Mouse (Mus musculus) midbrain, embryonic 11.5 days (tissue): ENCODE measurements around the gene Socs5. TPM values are rescaled to one million over a fixed set of nuclear protein-coding genes. Genes with fewer than 3 reads are reported as not detected.
A peak's percentile ranks its signal among the peaks of the same experiment; 100 is the strongest.

Experiments used
- ATAC-seq: fragments of 200-750 bp; cut with Nextera tagmentation; 2 replicates; pipeline ENCODE4 v1.8.0; 2017; ENCODE audit warnings: moderate TSS enrichment, moderate library complexity; ENCODE audit not compliant: low FRiP score
- DNase-seq: peaks from one replicate; pipeline ENCODE4 v3.0.0; 2015; ENCODE audit warnings: low spot score; ENCODE audit errors: missing footprints
- H3K27ac ChIP-seq: fragments of 300-500 bp; sonication (generic); 2 replicates; pipeline ENCODE4 v1.5.1; 2014; ENCODE audit warnings: low read depth, low read length
- H3K27me3 ChIP-seq: fragments of 300-500 bp; sonication (generic); 2 replicates; pipeline ENCODE4 v1.6.1; 2014; ENCODE audit warnings: mild to moderate bottlenecking, low read length, moderate library complexity, mixed read lengths; ENCODE audit not compliant: control insufficient read depth, insufficient read depth
- H3K36me3 ChIP-seq: fragments of 300-500 bp; sonication (generic); 2 replicates; pipeline ENCODE4 v1.6.1; 2014; ENCODE audit warnings: mild to moderate bottlenecking, low read length, moderate library complexity, mixed read lengths; ENCODE audit not compliant: control insufficient read depth, insufficient read depth
- H3K4me1 ChIP-seq: fragments of 300-500 bp; sonication (generic); 2 replicates; pipeline ENCODE4 v1.6.1; 2014; ENCODE audit warnings: low read length; ENCODE audit not compliant: control insufficient read depth, insufficient read depth
- H3K4me2 ChIP-seq: fragments of 300-500 bp; sonication (generic); 2 replicates; pipeline ENCODE4 v1.6.1; 2014; ENCODE audit warnings: mild to moderate bottlenecking, moderate library complexity
- H3K4me3 ChIP-seq: fragments of 300-500 bp; sonication (generic); 2 replicates; pipeline ENCODE4 v1.5.1; 2014; ENCODE audit warnings: low read depth, low read length
- H3K9ac ChIP-seq: fragments of 300-500 bp; sonication (generic); 2 replicates; pipeline ENCODE4 v1.6.1; 2014; ENCODE audit warnings: low read length
- H3K9me3 ChIP-seq: fragments of 300-500 bp; sonication (generic); 2 replicates; pipeline ENCODE4 v1.6.1; 2016; ENCODE audit warnings: low read length; ENCODE audit not compliant: control insufficient read depth
- WGBS: fragments of 180-500 bp; shearing (Covaris S2); extraction: QIAGEN DNeasy Blood & Tissue Kit; methylation state at CpG from one replicate; pipeline ENCODE4 v1.1.7; 2014; 5-methylcytosine and 5-hydroxymethylcytosine counted together
- polyA plus RNA-seq: library from polyadenylated mRNA; unstranded; fragments of >200 nt; fragmentation: Nextera tagmentation; extraction: Ambion mirVana; gene quantifications from 2 replicates; pipeline ENCODE4 v1.2.1, GENCODE M21; 2014

Gene Socs5
- polyA plus RNA-seq, 1 experiment from 2014 or later: 13.0 TPM

DNA sequence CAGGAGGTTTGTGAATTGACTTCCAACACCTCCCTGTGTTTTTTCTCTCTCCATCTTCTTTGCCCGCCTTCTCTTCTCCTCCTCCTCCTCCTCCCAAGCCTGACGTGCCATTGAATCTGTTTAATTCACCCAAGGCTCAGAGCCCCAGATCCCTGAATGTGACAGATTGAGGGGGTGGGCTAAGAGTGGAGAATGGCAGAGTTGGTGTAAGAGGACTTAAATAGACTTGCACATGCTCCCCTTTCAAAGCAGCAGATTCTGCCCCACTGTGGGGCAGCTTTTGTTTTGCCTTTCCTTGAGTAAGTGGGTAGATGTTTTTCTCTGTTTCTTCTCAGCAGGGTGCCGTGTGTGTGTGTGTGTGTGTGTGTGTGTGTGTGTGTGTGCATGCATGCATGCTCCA, 61.6 kb downstream of the Socs5 start:
- H3K4me3 ChIP-seq: no peak overlapping the region
- 42% methylated on average over 3 of the region's 3 CpGs for WGBS
- no peaks in the 10 kb centered on the region for H3K27me3 ChIP-seq
- no peaks in the 10 kb centered on the region for H3K36me3 ChIP-seq
- H3K9ac ChIP-seq: no peak overlapping the region
- no peak overlapping the region for H3K4me2 ChIP-seq
- H3K4me1 ChIP-seq: no peaks in the 10 kb centered on the region
- ATAC-seq (no peak), DNase-seq (no peak)
- 0 out of 2 replicates have a peak, but pooled peaks cover 3% of the 10 kb centered on the region for H3K9me3 ChIP-seq
- H3K27ac ChIP-seq: no peak overlapping the region

DNA sequence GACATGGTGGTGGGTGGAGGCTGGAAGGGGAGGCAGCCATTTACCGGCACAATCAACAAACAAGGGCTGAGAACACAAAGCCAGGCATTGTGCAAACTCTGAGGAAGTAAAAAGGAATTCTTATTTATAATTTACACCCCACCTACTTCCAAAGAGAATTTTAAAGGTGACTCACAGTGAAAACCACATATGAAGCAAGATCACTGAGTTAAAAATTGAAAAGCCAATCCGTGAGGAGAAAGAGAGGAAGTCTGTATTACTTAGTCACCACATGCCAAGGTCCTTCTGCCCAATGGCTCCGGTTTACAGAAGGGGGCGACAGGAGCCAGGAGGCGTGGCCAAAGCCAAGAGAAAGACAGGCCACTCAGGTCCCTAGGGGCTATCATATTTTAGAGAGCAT, 62.9 kb downstream of the Socs5 start:
- Histone ChIP-seq H3K9me3 (0 out of 2 replicates have a peak, but pooled peaks cover 3% of the 10 kb centered on the region), H3K9ac (no peak overlapping the region), H3K4me1 (no peaks in the 10 kb centered on the region), H3K4me2 (no peak overlapping the region), H3K27ac (no peak overlapping the region), H3K27me3 (no peaks in the 10 kb centered on the region), H3K4me3 (no peak overlapping the region), H3K36me3 (no peaks in the 10 kb centered on the region)
- 68% methylated on average over 5 of the region's 5 CpGs for WGBS
- DNase-seq (no peak), ATAC-seq (no peak)

DNA sequence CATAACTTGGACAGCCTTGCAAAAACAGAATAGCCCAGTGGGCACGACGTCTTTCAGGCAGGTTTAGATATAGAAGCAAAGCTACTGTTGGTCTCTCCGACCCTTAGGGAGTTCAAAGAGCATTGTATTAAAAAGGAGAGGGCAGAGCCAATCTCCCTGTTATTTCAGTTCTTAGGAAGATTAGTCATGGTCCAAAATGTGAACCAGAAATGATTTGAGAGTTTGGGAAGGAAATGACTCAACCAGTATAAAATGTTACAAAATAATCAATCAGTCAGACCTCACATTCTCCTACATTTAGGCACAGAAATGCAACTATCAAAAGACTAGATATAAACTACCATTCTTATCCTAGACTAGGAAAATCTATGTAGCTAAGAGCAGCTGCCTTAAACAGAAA, 64.6 kb downstream of the Socs5 start:
- Histone ChIP-seq H3K4me1 (no peaks in the 10 kb centered on the region), H3K9me3 (0 out of 2 replicates have a peak, but pooled peaks cover 3% of the 10 kb centered on the region), H3K4me2 (no peak overlapping the region), H3K27me3 (no peaks in the 10 kb centered on the region), H3K9ac (no peak overlapping the region), H3K36me3 (no peaks in the 10 kb centered on the region), H3K27ac (no peak overlapping the region), H3K4me3 (no peak overlapping the region)
- WGBS: 70% methylated on average over 3 of the region's 3 CpGs
- DNase-seq: no peak
- ATAC-seq: no peak

DNA sequence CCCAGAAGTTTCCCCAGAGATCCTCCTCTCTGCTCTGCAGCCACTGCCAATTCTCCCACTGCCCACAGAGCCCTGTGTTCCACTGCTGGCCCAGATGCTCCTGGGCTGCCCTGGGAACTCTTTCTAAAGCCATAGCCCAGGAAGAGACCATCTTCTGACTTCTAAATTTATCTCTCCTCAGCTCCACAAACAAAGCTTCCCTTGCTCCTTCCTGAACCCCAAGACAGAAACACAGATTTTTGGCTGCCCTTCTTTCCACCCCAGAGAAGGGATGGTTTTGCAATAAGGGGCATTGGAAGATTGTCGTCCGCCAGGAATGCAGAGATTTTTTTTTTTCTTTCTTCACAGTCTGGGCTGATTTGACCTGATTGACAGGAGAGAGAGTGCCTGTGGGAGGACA, 66.5 kb downstream of the Socs5 start:
- WGBS: 84% methylated on average over 2 of the region's 2 CpGs
- Histone ChIP-seq H3K36me3 (no peaks in the 10 kb centered on the region), H3K4me3 (no peak overlapping the region), H3K27me3 (no peaks in the 10 kb centered on the region), H3K9me3 (0 out of 2 replicates have a peak, but pooled peaks cover 3% of the 10 kb centered on the region), H3K27ac (no peak overlapping the region), H3K4me2 (no peak overlapping the region), H3K9ac (no peak overlapping the region), H3K4me1 (peaks cover 5% of the 10 kb centered on the region; the same call in 1 of the 2 replicates)
- ATAC-seq (no peak), DNase-seq (no peak)

DNA sequence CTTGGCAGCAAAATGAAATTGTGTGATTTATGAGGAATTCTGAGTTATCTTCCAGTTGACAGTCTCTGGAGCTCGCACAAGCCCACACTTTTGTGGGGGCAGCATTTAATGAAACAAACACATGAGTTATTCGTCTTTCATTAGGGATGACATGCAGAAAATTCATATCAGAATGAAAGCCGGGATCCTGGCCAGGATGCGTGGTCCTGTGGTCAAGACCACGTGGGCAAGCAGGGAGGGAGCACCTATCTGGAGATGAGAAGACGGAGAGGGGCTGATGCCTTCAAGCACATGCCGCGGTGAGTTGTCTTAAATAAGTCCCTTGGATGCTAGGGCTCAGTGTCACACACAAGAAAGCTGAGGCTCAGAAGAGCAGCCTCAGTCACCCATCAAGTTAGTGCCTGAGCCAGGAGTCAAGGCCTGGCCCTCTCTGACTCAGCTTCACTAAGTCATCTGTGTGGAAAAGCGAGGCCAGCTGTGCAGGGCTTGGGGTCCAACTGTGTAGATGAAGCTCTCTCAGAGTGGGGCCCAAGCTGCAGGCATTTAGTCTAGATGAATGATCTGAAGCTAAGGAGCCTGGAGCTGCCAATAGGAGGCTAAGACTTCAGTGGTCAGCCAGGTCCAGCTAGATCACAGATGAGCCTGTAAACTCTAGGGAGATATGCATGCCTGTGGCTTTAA, 67.3 kb downstream of the Socs5 start:
- no peaks in the 10 kb centered on the region for H3K27me3 ChIP-seq
- H3K4me2 ChIP-seq: no peak overlapping the region
- H3K27ac ChIP-seq: no peak overlapping the region
- DNase-seq (no peak), ATAC-seq (no peak)
- 92% methylated on average over 9 of the region's 9 CpGs for WGBS
- H3K36me3 ChIP-seq: no peaks in the 10 kb centered on the region
- peaks cover 5% of the 10 kb centered on the region; the same call in 1 of the 2 replicates for H3K4me1 ChIP-seq
- no peak overlapping the region for H3K4me3 ChIP-seq
- no peak overlapping the region for H3K9ac ChIP-seq
- 0 out of 2 replicates have a peak, but pooled peaks cover 3% of the 10 kb centered on the region for H3K9me3 ChIP-seq

DNA sequence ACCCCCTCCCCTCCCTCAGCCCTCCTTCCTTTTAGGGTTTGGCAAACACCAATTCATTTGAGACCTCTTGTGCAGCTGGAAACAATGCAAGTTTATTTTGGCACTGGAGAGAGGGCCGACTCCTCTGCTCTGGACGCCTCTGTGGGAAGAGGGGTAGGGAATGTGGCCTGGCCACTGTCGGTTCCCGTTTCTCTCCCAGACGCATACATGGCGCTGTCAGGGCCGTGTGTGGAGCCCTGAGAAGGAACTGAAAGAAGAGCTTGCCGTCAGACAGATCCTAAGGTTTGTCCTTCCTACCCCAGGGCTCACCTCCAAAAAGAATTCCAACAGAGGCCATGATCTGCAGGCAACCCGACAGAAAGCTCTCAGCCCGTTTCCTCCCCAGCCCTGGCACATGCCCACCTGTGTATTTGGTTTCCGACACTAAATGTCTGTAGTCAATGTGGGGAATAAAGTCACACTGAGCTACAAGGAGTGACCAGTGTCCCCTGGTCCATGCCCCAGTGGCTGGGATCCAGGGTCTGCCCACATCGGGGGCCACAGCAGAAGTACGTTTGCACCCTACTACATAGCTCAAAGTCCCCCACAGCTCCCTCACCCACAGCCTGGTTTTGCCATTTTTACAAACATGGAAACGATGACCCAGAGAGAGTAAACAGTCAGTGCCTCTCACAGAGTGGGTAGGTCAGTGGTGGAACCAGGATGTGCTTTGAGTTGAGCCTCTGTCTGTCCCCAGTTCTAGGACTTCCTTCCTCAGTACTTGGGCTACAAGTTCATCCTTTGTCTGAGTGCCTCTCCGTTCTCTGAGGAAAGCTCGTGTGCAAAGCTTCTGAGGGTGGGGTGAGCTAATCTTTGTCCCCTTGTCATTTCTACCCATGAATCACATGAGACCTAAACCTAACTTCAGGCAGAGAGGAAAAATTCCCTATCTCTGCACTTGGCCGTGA, 68.9 kb downstream of the Socs5 start:
- ATAC-seq: no peak
- 82% methylated on average over 17 of the region's 17 CpGs for WGBS

DNA sequence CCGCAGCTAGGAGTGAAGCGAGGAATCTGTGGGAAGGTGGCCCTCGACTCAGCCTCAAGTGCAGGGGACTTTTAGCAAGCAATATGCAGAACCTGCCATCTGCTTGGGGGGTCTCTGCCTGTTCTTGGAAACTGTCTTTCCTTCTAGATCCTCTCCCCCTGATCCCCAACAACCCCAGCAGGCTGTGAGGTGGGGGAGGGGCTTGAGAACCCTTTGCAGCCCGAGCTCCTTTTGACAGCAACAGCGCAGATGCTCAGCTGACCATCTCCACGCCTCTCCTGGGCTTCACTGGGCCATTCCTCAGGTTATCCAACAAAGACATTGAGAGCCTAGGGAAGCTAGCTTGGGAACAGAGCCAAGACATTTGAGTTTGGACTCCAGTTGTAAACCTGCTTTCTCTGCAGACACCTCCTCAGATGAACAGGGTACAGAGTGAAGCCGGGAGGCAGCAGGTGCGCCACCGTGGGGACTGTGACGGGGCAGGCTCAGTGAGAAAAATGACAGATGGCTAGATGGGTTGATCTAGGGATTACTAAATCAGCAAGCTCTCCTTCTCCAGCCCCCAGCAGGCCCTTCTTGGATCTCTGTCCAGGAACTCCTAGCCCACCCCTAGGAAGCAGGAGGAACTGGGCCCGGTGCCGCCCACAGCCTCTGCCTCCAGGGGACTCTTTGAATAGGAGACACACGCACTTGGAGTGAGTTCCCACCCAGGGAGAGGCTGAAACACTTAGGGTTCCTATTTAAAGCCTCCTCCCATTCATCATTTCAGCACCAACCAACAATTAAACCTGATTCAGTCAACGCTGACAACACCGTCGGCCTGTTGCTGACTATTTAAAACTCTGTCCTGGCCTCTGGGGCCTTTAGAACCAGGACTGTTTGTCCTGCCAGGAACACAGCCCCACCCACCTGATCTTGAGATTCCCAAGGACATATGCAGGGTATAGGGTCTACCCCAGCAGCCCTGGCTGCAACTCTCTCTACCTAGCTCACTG, 71.4 kb downstream of the Socs5 start:
- DNase-seq: no peak

More for the DNA sequence above, 68.9 kb downstream of the Socs5 start:
- 0 out of 2 replicates have a peak, but pooled peaks cover 3% of the 10 kb centered on the region for H3K9me3 ChIP-seq
- H3K4me2 ChIP-seq: no peak overlapping the region
- H3K36me3 ChIP-seq: no peaks in the 10 kb centered on the region
- H3K27me3 ChIP-seq: no peaks in the 10 kb centered on the region
- DNase-seq: no peak
- H3K4me3 ChIP-seq: no peak overlapping the region
- no peak overlapping the region for H3K27ac ChIP-seq
- H3K9ac ChIP-seq: no peak overlapping the region
- peaks cover 5% of the 10 kb centered on the region; the same call in 1 of the 2 replicates for H3K4me1 ChIP-seq

DNA sequence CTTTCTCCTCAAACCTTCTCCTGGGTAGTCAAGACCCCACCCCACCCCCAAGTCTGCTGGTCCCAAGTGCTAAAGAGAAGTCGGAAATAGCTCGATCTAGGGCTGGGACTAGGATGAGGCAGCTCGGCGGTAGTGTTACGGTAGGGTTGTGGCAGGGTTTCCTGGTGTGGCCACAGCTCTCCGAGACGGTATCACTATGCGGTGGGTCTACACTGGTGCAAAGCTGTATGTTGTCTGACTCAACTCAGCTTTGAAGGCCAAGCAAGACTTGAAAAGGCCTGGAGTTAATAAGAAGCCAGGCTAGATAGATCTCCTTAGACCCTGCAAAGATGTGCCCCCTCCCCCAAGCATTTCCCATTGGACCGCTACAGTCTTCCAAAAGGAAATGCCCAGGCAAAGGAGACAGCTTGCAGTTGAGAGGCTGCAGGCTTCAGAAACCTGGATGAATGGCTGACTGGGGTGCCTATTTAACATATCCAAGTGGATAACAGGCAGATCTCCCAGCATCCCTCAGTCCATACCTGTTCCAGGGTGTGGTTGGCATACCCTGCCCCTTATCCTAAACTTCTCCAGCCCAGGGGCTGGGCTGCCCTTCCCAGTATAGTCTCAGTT, 72.6 kb downstream of the Socs5 start:
- Histone ChIP-seq H3K4me2 (no peak overlapping the region), H3K36me3 (no peaks in the 10 kb centered on the region), H3K4me1 (peaks cover 5% of the 10 kb centered on the region; the same call in 1 of the 2 replicates), H3K9ac (no peak overlapping the region), H3K27me3 (no peaks in the 10 kb centered on the region), H3K4me3 (no peak overlapping the region), H3K27ac (no peak overlapping the region), H3K9me3 (no peaks in the 10 kb centered on the region)
- WGBS: 88% methylated on average over 9 of the region's 9 CpGs
- no peak for DNase-seq
- ATAC-seq: no peak

More for the DNA sequence above, 71.4 kb downstream of the Socs5 start:
- Histone ChIP-seq H3K27ac (no peak overlapping the region), H3K36me3 (no peaks in the 10 kb centered on the region), H3K4me1 (peaks cover 5% of the 10 kb centered on the region; the same call in 1 of the 2 replicates), H3K4me3 (no peak overlapping the region), H3K9ac (no peak overlapping the region), H3K9me3 (no peaks in the 10 kb centered on the region), H3K27me3 (no peaks in the 10 kb centered on the region), H3K4me2 (no peak overlapping the region)
- 0 out of 2 replicates have a peak, but pooled peaks have one; percentile 24 for ATAC-seq
- 49% methylated on average over 16 of the region's 16 CpGs for WGBS
